ENCODE assay signal across 11 mouse cellular contexts in genomic region chr1:120594603-120595002, GRCm38 (mm10). TPM values are rescaled to one million over a fixed set of nuclear protein-coding genes. Genes with fewer than 3 reads are reported as not detected.
DNase-seq lines count a peak whose midpoint lies in the region; TF ChIP-seq lines count a peak whose summit lies in the region.
"Had no signal": no experiment of that assay in that cellular context is flagged by ENCODE, and none has a peak within 500 bp of the region (broad histone marks: within the 10 kb centered on the region; RNA-seq: fewer than 3 reads in every experiment).

No protein-coding gene starts in this region.

- H3K27me3 ChIP-seq in kidney, adult 2 months (replicated peaks; ENCODE audit: control insufficient read depth, insufficient read depth, low read length), result no peaks in the 10 kb centered on the region; the same call in 1 of the 2 replicates
- no peaks in the 10 kb centered on the region for H3K27me3 ChIP-seq in CH12.LX (replicated peaks)
- H3K27me3 ChIP-seq in heart, embryonic 10.5 days (ENCODE audit: insufficient read depth, poor library complexity, severe bottlenecking), result peaks cover 99% of the 10 kb centered on the region

- no peak overlapping the region for H3K4me2 ChIP-seq in CH12.LX (ENCODE audit: insufficient read depth, low read depth, poor library complexity, severe bottlenecking)

- no peaks in the 10 kb centered on the region for H3K4me1 ChIP-seq in kidney, adult 2 months (ENCODE audit: control insufficient read depth, insufficient read depth, low read length)
- peaks cover 12 to 66% of the 10 kb centered on the region in 2 experiments for H3K4me1 ChIP-seq in CH12.LX (ENCODE audit: control insufficient read depth in 1 of 2, insufficient read depth in 2 of 2)
- peaks cover 9% of the 10 kb centered on the region; the same call in 1 of the 2 replicates for H3K4me1 ChIP-seq in heart, embryonic 10.5 days

- peak; percentile 72 for TF ChIP-seq RAD21 in CH12.LX (IDR thresholded peaks at IDR 0.05; ENCODE audit: low read depth, low read length)

- TF ChIP-seq CTCF in kidney, adult 2 months (conservative IDR thresholded peaks at IDR 0.05; ENCODE audit: insufficient read depth, insufficient read length, low read depth, low read length), result peak; percentile 70
- peak; percentile 45 to 75; a peak in 3 of 4 replicates for TF ChIP-seq CTCF in CH12.LX (conservative IDR thresholded peaks at IDR 0.05 in 1 of 2, IDR thresholded peaks at IDR 0.05 in 1 of 2; ENCODE audit: low read depth in 2 of 2, low read length in 2 of 2)

- no peak for TF ChIP-seq EP300 in CH12.LX (IDR thresholded peaks at IDR 0.05; ENCODE audit: low read length)

- in situ Hi-C loops in CH12.LX (cut with MboI; ENCODE audit: low pct_ligation_motif_present, low pct_unique_long_range_greater_than_20kb, low sequenced_read_pairs), result loop anchor here (5.0 to 25.0 kb wide), 4 partner anchors 90 to 818 kb away; no protein-coding TSS in a partner anchor

- no peaks in the 10 kb centered on the region for H3K36me3 ChIP-seq in kidney, adult 2 months (ENCODE audit: control insufficient read depth, insufficient read depth, low read length)
- no peaks in the 10 kb centered on the region for H3K36me3 ChIP-seq in CH12.LX (replicated peaks in 1 of 2; ENCODE audit: control insufficient read depth in 1 of 2, insufficient read depth in 1 of 2, low read length in 1 of 2)
- no peaks in the 10 kb centered on the region for H3K36me3 ChIP-seq in heart, embryonic 10.5 days

- no peaks in the 10 kb centered on the region for H3K9me3 ChIP-seq in CH12.LX (replicated peaks; ENCODE audit: low read length)
- no peaks in the 10 kb centered on the region for H3K9me3 ChIP-seq in heart, embryonic 10.5 days

- 1% methylated on average over 8 of the region's 8 CpGs for WGBS in kidney, adult 2 months
- 1% methylated on average over 8 of the region's 8 CpGs for WGBS in heart, embryonic 10.5 days

- H3K79me2 ChIP-seq in CH12.LX (replicated peaks; ENCODE audit: control insufficient read depth, extremely low read depth, insufficient read depth, poor library complexity, severe bottlenecking), result no peaks in the 10 kb centered on the region

- H3K9ac ChIP-seq in CH12.LX (ENCODE audit: insufficient read depth, low read depth), result no peak overlapping the region

- H3K4me3 ChIP-seq in kidney, adult 2 months (ENCODE audit: insufficient read depth, low read depth, low read length), result no peak overlapping the region
- no peak overlapping the region for H3K4me3 ChIP-seq in CH12.LX (replicated peaks in 1 of 3; ENCODE audit: low read depth in 2 of 3, low read length in 2 of 3, poor library complexity in 1 of 3)
- H3K4me3 ChIP-seq in heart, embryonic 10.5 days, result no peak overlapping the region

- DNase-seq in kidney, adult 2 months, result peak; percentile 24
- no peak for DNase-seq in kidney, adult 11 months
- peak; percentile 46 for DNase-seq in CH12.LX (ENCODE audit: extremely low read depth)
- DNase-seq in adipocyte (ENCODE audit: low spot score), result peak; percentile 55
- DNase-seq in lung, postnatal 36 days, result peak; percentile 10
- no peak for DNase-seq in Muller cell, postnatal 12 days (ENCODE audit: inconsistent ontology term)
- no peak for DNase-seq in spleen, postnatal 14 days (ENCODE audit: low spot score in 2 of 2)
- DNase-seq in heart, embryonic 10.5 days (ENCODE audit: low spot score), result no peak
- DNase-seq: thymus, adult 2 months had no signal

- H3K27ac ChIP-seq in kidney, adult 2 months (ENCODE audit: insufficient read depth, low read depth, low read length), result no peak overlapping the region
- no peak overlapping the region for H3K27ac ChIP-seq in CH12.LX (ENCODE audit: insufficient read depth, low read depth)
- no peak overlapping the region for H3K27ac ChIP-seq in heart, embryonic 10.5 days
- H3K27ac ChIP-seq: macrophage had no signal

- no peak for TF ChIP-seq POLR2A in kidney, adult 2 months (IDR thresholded peaks at IDR 0.05; ENCODE audit: low read depth, low read length)
- no peak for TF ChIP-seq POLR2A in CH12.LX (IDR thresholded peaks at IDR 0.05; ENCODE audit: low read depth, low read length)

- dilution Hi-C loops in CH12.LX (cut with MboI; ENCODE audit: extremely low pct_ligation_motif_present, extremely low pct_unique_long_range_greater_than_20kb, low sequenced_read_pairs), result no loop called here

TF ChIP-seq in CH12.LX, 34 proteins besides CTCF, POLR2A, EP300 and RAD21:
- TF ChIP-seq CHD2 (IDR thresholded peaks at IDR 0.05; ENCODE audit: low read length) (no peak), MYC (IDR thresholded peaks at IDR 0.05; ENCODE audit: low read depth, low read length) (0 out of 2 replicates have a peak, but pooled peaks have one; percentile 56), SMC3 (IDR thresholded peaks at IDR 0.05; ENCODE audit: low read depth, low read length) (peak; percentile 60), ZNF384 (IDR thresholded peaks at IDR 0.05; ENCODE audit: low read depth, low read length) (peak; percentile 79)

RNA-seq across cellular contexts. Expression of gene En1, which starts 7.6 kb away (rescaled TPM):
- polyA plus RNA-seq in kidney, adult 2 months (2012; rRNA removed), result 0.08 TPM in 1 of 2 replicates, not detected in the other
- not detected in 2 replicates for total RNA-seq in CH12.LX (2012; rRNA removed)
- total RNA-seq in CH12.LX (2014; rRNA removed), result not detected in 2 replicates
- polyA plus RNA-seq in CH12.LX (2012; ENCODE audit: insufficient read length, low read depth), result not detected in 2 replicates
- polyA plus RNA-seq in heart, embryonic 10.5 days (2016; fragmentation: Nextera tagmentation; extraction: Ambion mirVana), result 0.57 TPM in 1 of 2 replicates, not detected in the other
- polyA plus RNA-seq: heart, embryonic 14.5 days; macrophage had no signal

Comparison
In these comparisons a context has a peak if more than half of its experiments do, and no peak if none do; other contexts are left out.
1. DNase-seq: peak in kidney, adult 2 months (single experiment), CH12.LX (single experiment), adipocyte (single experiment) and lung, postnatal 36 days (single experiment); none in kidney, adult 11 months (single experiment), Muller cell, postnatal 12 days (single experiment), spleen, postnatal 14 days (0 of 2) and heart, embryonic 10.5 days (single experiment).